Comparison of ENCODE assay signal across 8 mouse cellular contexts in the genomic region with DNA sequence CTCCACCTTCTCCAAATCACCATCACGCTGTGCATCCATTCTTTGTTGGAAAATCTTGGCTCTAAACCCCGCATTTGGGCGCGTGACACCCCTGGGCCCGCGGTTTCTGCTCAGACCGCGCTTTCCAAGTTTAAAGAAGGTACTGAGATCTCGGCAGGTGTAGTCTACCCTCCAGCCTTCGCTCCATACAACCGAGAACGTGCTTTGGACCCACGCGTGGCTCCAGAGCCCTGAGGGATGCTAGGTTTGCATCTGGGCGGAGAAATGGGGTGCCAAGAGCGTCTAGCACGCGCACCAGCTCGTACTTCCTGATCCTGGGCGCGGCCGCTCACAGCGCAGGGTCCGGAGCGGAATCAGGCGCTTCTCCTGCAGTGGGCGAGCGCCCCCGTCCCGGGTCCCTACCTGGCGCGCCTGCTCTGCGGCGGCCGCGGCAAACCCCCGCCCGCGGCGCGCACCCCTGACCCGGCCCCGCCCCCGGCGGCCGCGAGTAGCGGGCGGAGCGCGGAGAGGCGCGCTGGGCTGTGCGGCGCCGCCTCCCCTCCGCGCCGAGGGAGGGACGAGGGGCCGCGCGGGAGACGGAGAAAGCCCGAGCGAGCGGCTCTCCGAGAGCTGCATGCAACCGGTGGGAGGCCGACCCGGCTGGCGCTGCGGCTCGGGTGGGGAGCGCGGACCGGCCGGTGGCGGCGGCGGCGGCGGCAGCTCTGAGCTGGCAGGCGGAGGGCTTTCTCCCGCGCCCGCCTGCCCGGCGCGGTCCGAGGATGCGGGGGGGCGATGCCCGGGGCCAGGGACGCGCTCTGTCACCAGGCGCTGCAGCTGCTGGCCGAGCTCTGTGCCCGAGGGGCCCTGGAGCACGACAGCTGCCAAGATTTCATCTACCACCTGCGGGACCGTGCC. TPM values are rescaled to one million over a fixed set of nuclear protein-coding genes. Genes with fewer than 3 reads are reported as not detected.
A peak's percentile ranks its signal among the peaks of the same experiment; 100 is the strongest.
DNase-seq lines count a peak whose midpoint lies in the region; ATAC-seq and TF ChIP-seq lines count a peak whose summit lies in the region.

Gene Syt9, plus strand, starts transcription at position 497 of the 894 bp plus-strand sequence.

- peak; percentile 67 for DNase-seq in embryo, embryonic 10 days (ENCODE audit: low spot score)
- DNase-seq in kidney, adult 9 months, result peak; percentile 17
- peak; percentile 70 for DNase-seq in neural tube, embryonic 10.5 days (ENCODE audit: extremely low spot score, low spot score)
- peak; percentile 2 for DNase-seq in thymus, adult 2 months

- H3K36me3 ChIP-seq in erythroblast, embryonic 14.5 days (ENCODE audit: control insufficient read depth), result no peaks in the 10 kb centered on the region
- H3K36me3 ChIP-seq in limb, embryonic 15.5 days, result no peaks in the 10 kb centered on the region
- no peaks in the 10 kb centered on the region for H3K36me3 ChIP-seq in thymus, adult 2 months (ENCODE audit: control insufficient read depth, insufficient read depth, low read length)

- peak within 1 kb of the TSS; percentile 51 for H3K9ac ChIP-seq in limb, embryonic 15.5 days

- no peak within 1 kb of the TSS for H3K27ac ChIP-seq in limb, embryonic 15.5 days
- no peak within 1 kb of the TSS for H3K27ac ChIP-seq in thymus, adult 2 months (ENCODE audit: control insufficient read depth, insufficient read depth, low read length)

- H3K27me3 ChIP-seq in erythroblast, embryonic 14.5 days (ENCODE audit: control insufficient read depth), result peaks cover 38% of the 10 kb centered on the region
- H3K27me3 ChIP-seq in limb, embryonic 15.5 days, result peaks cover 52% of the 10 kb centered on the region
- peaks cover 9% of the 10 kb centered on the region; the same call in 1 of the 2 replicates for H3K27me3 ChIP-seq in thymus, adult 2 months (ENCODE audit: control insufficient read depth, insufficient read depth, low read length)

- peak within 1 kb of the TSS; percentile 98 for H3K4me2 ChIP-seq in limb, embryonic 15.5 days

- H3K9me3 ChIP-seq in erythroblast, embryonic 14.5 days (ENCODE audit: control insufficient read depth, low read length), result no peaks in the 10 kb centered on the region
- no peaks in the 10 kb centered on the region for H3K9me3 ChIP-seq in limb, embryonic 15.5 days

- peak within 1 kb of the TSS; percentile 34 for H3K4me3 ChIP-seq in erythroblast, embryonic 14.5 days (replicated peaks)
- H3K4me3 ChIP-seq in limb, embryonic 15.5 days, result peak within 1 kb of the TSS; percentile 66
- 0 out of 2 replicates have a peak within 1 kb of the TSS, but pooled peaks have one; percentile 18 for H3K4me3 ChIP-seq in thymus, adult 2 months (ENCODE audit: control insufficient read depth, insufficient read depth, low read length)

- WGBS in limb, embryonic 15.5 days, result under 1% methylated on average over 84 of the region's 102 CpGs
- 2% methylated on average over 94 of the region's 102 CpGs for WGBS in thymus, adult 2 months

- TF ChIP-seq CTCF in thymus, adult 2 months (IDR thresholded peaks at IDR 0.05; ENCODE audit: borderline replicate concordance, control insufficient read depth, extremely low read depth, insufficient read depth, low read length, poor library complexity), result no peak

- no peak for ATAC-seq in erythroblast, adult 5-6 weeks (replicated peaks; ENCODE audit: low FRiP score, poor library complexity, severe bottlenecking)
- peak; percentile 71 for ATAC-seq in granulocyte monocyte progenitor cell, adult 5-6 weeks (replicated peaks; ENCODE audit: poor library complexity, severe bottlenecking)
- ATAC-seq in limb, embryonic 15.5 days (ENCODE audit: insufficient number of reproducible peaks, low FRiP score, low TSS enrichment, low read depth), result peak; percentile 73

- TF ChIP-seq POLR2A in thymus, adult 2 months (IDR thresholded peaks at IDR 0.05; ENCODE audit: control insufficient read depth, extremely low read depth, insufficient read depth, low read length, poor library complexity), result no peak

- H3K4me1 ChIP-seq in erythroblast, embryonic 14.5 days (ENCODE audit: control insufficient read depth), result no peaks in the 10 kb centered on the region
- H3K4me1 ChIP-seq in limb, embryonic 15.5 days, result peaks cover 14% of the 10 kb centered on the region
- no peaks in the 10 kb centered on the region for H3K4me1 ChIP-seq in thymus, adult 2 months (replicated peaks; ENCODE audit: control insufficient read depth, insufficient read depth, low read length)

RNA-seq across cellular contexts. Expression of gene Syt9, which starts in this region (rescaled TPM):
- 0.01 TPM in 1 of 2 replicates, not detected in the other for polyA plus RNA-seq in erythroblast, embryonic 14.5 days (2012)
- total RNA-seq in erythroblast, adult 5-6 weeks (2015; ENCODE audit: low replicate concordance), result not detected in 2 replicates
- total RNA-seq in erythroblast, adult 5-6 weeks (2017; ENCODE audit: low replicate concordance), result not detected in 2 replicates
- total RNA-seq in granulocyte monocyte progenitor cell, adult 5-6 weeks (2014; fragmentation: Nextera tagmentation), result not detected in 2 replicates
- total RNA-seq in granulocyte monocyte progenitor cell, adult 5-6 weeks (2017), result not detected in 2 replicates
- polyA plus RNA-seq in limb, embryonic 15.5 days (2015; fragmentation: Nextera tagmentation; extraction: Ambion mirVana), result 2.7 and 3.2 TPM in 2 replicates
- 0.07 TPM in 1 of 2 replicates, not detected in the other for polyA plus RNA-seq in thymus, adult 2 months (2012; rRNA removed)

Comparison
In these comparisons a context has a peak if more than half of its experiments do, and no peak if none do; other contexts are left out.
1. Peak in ATAC-seq in granulocyte monocyte progenitor cell, adult 5-6 weeks; RNA of the gene not detected or under 1 TPM.
2. Peak in DNase-seq and H3K4me3 ChIP-seq in thymus, adult 2 months; RNA of the gene not detected or under 1 TPM.
3. DNase-seq: peak in every context shown above with its lines; median percentile 70 in neural tube, embryonic 10.5 days; 67 in embryo, embryonic 10 days; 17 in kidney, adult 9 months; 2 in thymus, adult 2 months.